Mouse (Mus musculus) cortical plate, adult 2 months (tissue): ENCODE results near the gene Rgs6.

Source experiments
- CTCF ChIP-seq: fragments of 200-500 bp; IDR thresholded peaks from 2 replicates; pipeline ENCODE4 v1.5.1; 2011; ENCODE audit warnings: mild to moderate bottlenecking, control low read depth, low read length; ENCODE audit not compliant: insufficient read depth; ENCODE audit errors: extremely low read depth
- POLR2A ChIP-seq: fragments of 200-500 bp; IDR thresholded peaks from 2 replicates; pipeline ENCODE4 v1.6.1; 2011; ENCODE audit warnings: mild to moderate bottlenecking, low read length, control low read depth; ENCODE audit not compliant: insufficient read depth; ENCODE audit errors: extremely low read depth

- TF ChIP-seq CTCF, result no peak
- TF ChIP-seq POLR2A, result no peak
Measured at GRCm38 (mm10) chr12:82772215-82772614, 184.1 kb downstream of the Rgs6 start.
